Mouse (Mus musculus): Measurements from ENCODE around the gene Ccdc13.

DNA sequence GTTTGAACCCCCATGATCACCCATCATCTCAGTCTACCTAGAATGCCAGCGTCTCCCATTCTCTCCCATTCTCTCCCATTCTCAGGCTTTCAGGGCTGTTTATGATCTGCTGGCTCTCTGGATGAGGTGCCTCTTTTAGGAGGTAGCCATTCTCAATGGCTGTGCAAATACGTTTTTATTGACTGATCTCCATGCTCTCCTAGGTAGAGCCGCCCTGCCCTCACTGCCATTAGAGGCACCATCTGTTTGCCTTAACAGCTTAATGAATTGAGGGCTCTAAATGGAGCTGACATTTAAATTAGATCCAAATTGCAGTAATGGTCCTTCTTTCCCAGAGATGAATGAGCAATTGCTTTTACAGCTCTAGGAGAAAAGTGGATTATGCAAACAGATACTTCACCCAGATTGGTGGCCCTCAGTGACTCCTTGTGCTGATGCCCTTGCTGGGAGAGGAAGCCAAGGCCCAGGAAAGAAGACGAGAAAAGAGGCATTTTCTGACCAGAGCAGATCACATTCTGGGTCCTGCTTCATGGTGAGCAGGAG, 30.8 kb upstream of the Ccdc13 start:
- TF ChIP-seq CTCF (IDR thresholded peaks at IDR 0.05; ENCODE audit: borderline replicate concordance, extremely low read depth, insufficient read depth, insufficient read length), result no peak
- TF ChIP-seq POLR2A (IDR thresholded peaks at IDR 0.05; ENCODE audit: borderline replicate concordance, extremely low read depth, insufficient read depth, insufficient read length, poor library complexity, severe bottlenecking), result no peak
